Mouse (Mus musculus): ENCODE results near the gene Ryr3. TPM values are rescaled to one million over a fixed set of nuclear protein-coding genes. Genes with fewer than 3 reads are reported as not detected.

Ryr3 gene
- total and polyA plus RNA-seq, 3 experiments, result 0.33 TPM; not detected in 2

DNA sequence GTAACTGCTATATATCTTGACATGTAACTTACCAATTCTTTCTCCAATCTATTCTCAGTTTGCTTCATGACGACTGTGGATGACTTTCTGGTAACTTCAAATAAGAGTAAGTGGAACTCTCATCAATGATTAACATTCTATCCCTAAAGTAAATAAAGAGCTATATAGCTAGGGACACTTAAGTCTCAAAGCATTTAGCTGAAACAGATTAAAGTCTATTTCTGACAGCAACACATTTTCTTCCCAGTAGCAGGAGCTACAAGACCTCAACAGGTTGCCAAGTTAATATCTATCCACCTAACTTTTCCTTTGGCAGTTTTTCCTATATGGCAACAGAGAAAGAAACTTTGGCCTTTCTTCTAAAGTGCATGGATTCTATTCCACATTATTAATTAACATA, 167.1 kb downstream of the Ryr3 start:
- DNase-seq (ENCODE audit: low spot score) (no peak), ATAC-seq (ENCODE audit: extremely low read depth, insufficient number of reproducible peaks, low FRiP score, poor library complexity, severe bottlenecking) (no peak)
- no peak overlapping the region for H3K4me3 ChIP-seq (ENCODE audit: low read depth, low read length)
- H3K36me3 ChIP-seq (replicated peaks), result no peaks in the 10 kb centered on the region
- H3K27me3 ChIP-seq (ENCODE audit: insufficient read depth, low read length), result no peaks in the 10 kb centered on the region
- no peak for TF ChIP-seq GATA1 (IDR thresholded peaks at IDR 0.05; ENCODE audit: borderline replicate concordance, low read length)
- TF ChIP-seq TAL1 (conservative IDR thresholded peaks at IDR 0.05; ENCODE audit: low read depth, low read length), result no peak
- no peak for TF ChIP-seq CTCF (IDR thresholded peaks at IDR 0.05; ENCODE audit: low read depth, low read length)
- no peak for TF ChIP-seq GATA2 (IDR thresholded peaks at IDR 0.05; ENCODE audit: borderline replicate concordance, low read depth, low read length)
- TF ChIP-seq POLR2AphosphoS5 (IDR thresholded peaks at IDR 0.05; ENCODE audit: insufficient replicate concordance, low read depth, low read length), result no peak
- H3K9me3 ChIP-seq (replicated peaks), result peaks cover 10% of the 10 kb centered on the region
- no peaks in the 10 kb centered on the region for H3K4me1 ChIP-seq (ENCODE audit: insufficient read depth, low read depth, low read length)

DNA sequence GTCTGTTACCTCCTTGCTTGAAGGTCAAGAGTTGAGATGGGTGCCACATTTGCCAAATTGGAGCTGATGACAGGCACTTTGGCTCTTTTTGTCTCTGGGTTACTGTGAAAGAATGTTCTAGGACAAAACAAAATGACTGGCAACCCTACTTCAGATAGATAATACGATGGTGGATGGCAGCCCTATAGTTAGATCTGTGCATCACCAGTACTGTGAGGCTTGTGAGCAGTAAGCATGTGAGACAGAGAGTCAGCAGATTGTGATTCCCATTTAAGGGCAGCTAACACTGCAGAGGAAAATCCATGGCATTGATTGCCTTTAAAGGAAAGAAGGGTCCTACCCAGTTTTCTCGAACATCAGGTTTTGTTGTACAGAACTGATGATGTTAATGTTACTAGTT, 180.3 kb downstream of the Ryr3 start:
- no peaks in the 10 kb centered on the region for H3K27me3 ChIP-seq (ENCODE audit: insufficient read depth, low read length)
- no peak for ATAC-seq (ENCODE audit: extremely low read depth, insufficient number of reproducible peaks, low FRiP score, poor library complexity, severe bottlenecking)
- DNase-seq (ENCODE audit: low spot score), result no peak
- H3K36me3 ChIP-seq (replicated peaks), result no peaks in the 10 kb centered on the region
- TF ChIP-seq TAL1 (conservative IDR thresholded peaks at IDR 0.05; ENCODE audit: low read depth, low read length) (no peak), GATA1 (IDR thresholded peaks at IDR 0.05; ENCODE audit: borderline replicate concordance, low read length) (no peak), CTCF (IDR thresholded peaks at IDR 0.05; ENCODE audit: low read depth, low read length) (no peak), GATA2 (IDR thresholded peaks at IDR 0.05; ENCODE audit: borderline replicate concordance, low read depth, low read length) (no peak), POLR2AphosphoS5 (IDR thresholded peaks at IDR 0.05; ENCODE audit: insufficient replicate concordance, low read depth, low read length) (no peak)
- peaks cover 11% of the 10 kb centered on the region for H3K9me3 ChIP-seq (replicated peaks)
- H3K4me3 ChIP-seq (ENCODE audit: low read depth, low read length), result no peak overlapping the region
- H3K4me1 ChIP-seq (ENCODE audit: insufficient read depth, low read depth, low read length), result no peaks in the 10 kb centered on the region

DNA sequence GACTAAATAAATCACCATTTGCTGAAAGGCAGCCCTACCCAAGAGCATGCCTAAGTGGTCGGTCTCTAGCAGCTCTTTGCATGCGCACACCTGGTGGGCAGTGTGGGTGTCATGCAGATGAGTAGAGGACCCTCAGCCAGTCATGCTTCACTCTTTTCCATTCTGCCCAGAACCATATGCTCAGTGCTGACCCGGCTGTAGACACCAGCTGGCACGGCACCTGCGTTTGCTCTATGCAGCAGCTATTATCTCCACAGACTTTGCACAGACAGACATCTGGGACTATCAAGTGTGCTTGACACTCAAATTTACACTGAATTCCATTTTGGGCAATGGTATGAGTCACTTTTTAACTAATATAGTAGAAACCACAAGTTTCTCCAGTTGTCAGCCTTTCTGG, 186.2 kb downstream of the Ryr3 start:
- TF ChIP-seq GATA1 (IDR thresholded peaks at IDR 0.05; ENCODE audit: borderline replicate concordance, low read length), result no peak
- TF ChIP-seq POLR2AphosphoS5 (IDR thresholded peaks at IDR 0.05; ENCODE audit: insufficient replicate concordance, low read depth, low read length), result no peak
- no peak for TF ChIP-seq TAL1 (conservative IDR thresholded peaks at IDR 0.05; ENCODE audit: low read depth, low read length)
- no peak for TF ChIP-seq GATA2 (IDR thresholded peaks at IDR 0.05; ENCODE audit: borderline replicate concordance, low read depth, low read length)
- no peak for TF ChIP-seq CTCF (IDR thresholded peaks at IDR 0.05; ENCODE audit: low read depth, low read length)
- ATAC-seq (ENCODE audit: extremely low read depth, insufficient number of reproducible peaks, low FRiP score, poor library complexity, severe bottlenecking), result no peak
- Histone ChIP-seq H3K4me1 (ENCODE audit: insufficient read depth, low read depth, low read length) (no peaks in the 10 kb centered on the region), H3K27me3 (ENCODE audit: insufficient read depth, low read length) (no peaks in the 10 kb centered on the region), H3K4me3 (ENCODE audit: low read depth, low read length) (no peak overlapping the region), H3K36me3 (replicated peaks) (no peaks in the 10 kb centered on the region), H3K9me3 (replicated peaks) (peaks cover 8% of the 10 kb centered on the region)
- no peak for DNase-seq (ENCODE audit: low spot score)

DNA sequence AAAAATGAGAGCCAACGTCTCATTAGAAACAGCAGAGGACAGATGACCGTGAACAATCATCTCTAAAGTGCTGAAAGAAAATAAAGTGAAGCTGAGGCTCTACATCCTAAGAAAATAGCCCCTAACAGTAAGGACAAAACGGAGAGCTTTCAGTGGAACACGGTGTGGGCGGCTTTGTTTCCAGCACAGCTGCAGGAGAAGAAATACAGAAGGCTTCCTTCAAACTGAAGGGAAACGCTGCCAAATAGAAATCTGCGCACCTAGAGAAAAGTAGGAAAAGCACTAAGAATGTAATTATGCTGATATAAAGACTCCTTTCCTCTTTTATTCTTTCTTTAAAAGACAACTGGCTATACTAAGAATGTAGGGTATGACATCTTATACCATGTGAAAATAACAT, 197.0 kb downstream of the Ryr3 start:
- no peaks in the 10 kb centered on the region for H3K36me3 ChIP-seq (replicated peaks)
- peaks cover 7% of the 10 kb centered on the region for H3K9me3 ChIP-seq (replicated peaks)
- H3K4me3 ChIP-seq (ENCODE audit: low read depth, low read length), result no peak overlapping the region
- ATAC-seq (ENCODE audit: extremely low read depth, insufficient number of reproducible peaks, low FRiP score, poor library complexity, severe bottlenecking) (no peak), DNase-seq (ENCODE audit: low spot score) (no peak)
- no peak for TF ChIP-seq GATA2 (IDR thresholded peaks at IDR 0.05; ENCODE audit: borderline replicate concordance, low read depth, low read length)
- no peak for TF ChIP-seq TAL1 (conservative IDR thresholded peaks at IDR 0.05; ENCODE audit: low read depth, low read length)
- TF ChIP-seq CTCF (IDR thresholded peaks at IDR 0.05; ENCODE audit: low read depth, low read length), result no peak
- TF ChIP-seq POLR2AphosphoS5 (IDR thresholded peaks at IDR 0.05; ENCODE audit: insufficient replicate concordance, low read depth, low read length), result no peak
- TF ChIP-seq GATA1 (IDR thresholded peaks at IDR 0.05; ENCODE audit: borderline replicate concordance, low read length), result no peak
- H3K27me3 ChIP-seq (ENCODE audit: insufficient read depth, low read length), result no peaks in the 10 kb centered on the region
- H3K4me1 ChIP-seq (ENCODE audit: insufficient read depth, low read depth, low read length), result no peaks in the 10 kb centered on the region

DNA sequence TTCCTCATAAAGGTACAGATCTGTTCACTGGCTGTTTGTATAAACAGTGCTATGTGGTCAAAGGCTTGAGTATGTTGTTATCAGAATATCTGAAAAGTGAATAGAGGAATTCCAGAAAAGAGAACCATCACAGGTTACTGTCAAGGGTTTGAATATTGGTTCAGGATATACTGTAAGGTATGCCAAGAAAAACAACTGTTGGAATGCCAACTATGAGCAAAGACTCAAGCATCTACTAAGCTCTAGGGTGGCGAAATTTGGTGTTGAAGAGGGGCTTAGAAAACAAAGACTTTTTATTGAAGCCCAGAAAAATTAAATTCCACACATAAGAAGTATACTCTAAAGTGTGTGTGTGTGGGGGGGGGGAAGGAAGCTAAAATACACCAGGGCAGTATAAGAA, 198.6 kb downstream of the Ryr3 start:
- peaks cover 11% of the 10 kb centered on the region for H3K9me3 ChIP-seq (replicated peaks)
- no peak for TF ChIP-seq GATA1 (IDR thresholded peaks at IDR 0.05; ENCODE audit: borderline replicate concordance, low read length)
- no peak for TF ChIP-seq GATA2 (IDR thresholded peaks at IDR 0.05; ENCODE audit: borderline replicate concordance, low read depth, low read length)
- no peak for TF ChIP-seq CTCF (IDR thresholded peaks at IDR 0.05; ENCODE audit: low read depth, low read length)
- TF ChIP-seq TAL1 (conservative IDR thresholded peaks at IDR 0.05; ENCODE audit: low read depth, low read length), result no peak
- TF ChIP-seq POLR2AphosphoS5 (IDR thresholded peaks at IDR 0.05; ENCODE audit: insufficient replicate concordance, low read depth, low read length), result no peak
- DNase-seq (ENCODE audit: low spot score) (no peak), ATAC-seq (ENCODE audit: extremely low read depth, insufficient number of reproducible peaks, low FRiP score, poor library complexity, severe bottlenecking) (no peak)
- H3K36me3 ChIP-seq (replicated peaks), result no peaks in the 10 kb centered on the region
- no peaks in the 10 kb centered on the region for H3K4me1 ChIP-seq (ENCODE audit: insufficient read depth, low read depth, low read length)
- H3K4me3 ChIP-seq (ENCODE audit: low read depth, low read length), result no peak overlapping the region
- H3K27me3 ChIP-seq (ENCODE audit: insufficient read depth, low read length), result no peaks in the 10 kb centered on the region

DNA sequence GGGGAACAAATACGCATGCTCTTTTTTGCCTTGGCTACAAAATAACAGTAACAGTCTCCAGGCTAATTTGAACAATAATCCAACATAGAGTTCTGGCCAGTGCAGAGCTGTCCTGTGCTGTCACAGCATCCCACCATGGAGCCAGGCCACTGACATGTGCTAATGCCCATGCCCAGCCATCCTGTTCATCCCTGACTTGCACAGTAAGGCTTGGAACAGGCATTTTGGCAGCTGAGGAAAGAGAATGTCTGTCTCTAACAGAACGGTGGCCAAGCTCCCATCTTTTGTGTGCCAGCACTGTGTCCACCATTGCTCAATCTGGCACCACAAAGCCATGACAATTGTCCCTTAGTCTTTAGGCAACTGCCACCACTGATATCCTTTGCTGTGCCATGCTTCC, 200.7 kb downstream of the Ryr3 start:
- TF ChIP-seq GATA1 (IDR thresholded peaks at IDR 0.05; ENCODE audit: borderline replicate concordance, low read length), result no peak
- TF ChIP-seq TAL1 (conservative IDR thresholded peaks at IDR 0.05; ENCODE audit: low read depth, low read length), result no peak
- TF ChIP-seq CTCF (IDR thresholded peaks at IDR 0.05; ENCODE audit: low read depth, low read length), result no peak
- TF ChIP-seq GATA2 (IDR thresholded peaks at IDR 0.05; ENCODE audit: borderline replicate concordance, low read depth, low read length), result no peak
- no peak for TF ChIP-seq POLR2AphosphoS5 (IDR thresholded peaks at IDR 0.05; ENCODE audit: insufficient replicate concordance, low read depth, low read length)
- H3K27me3 ChIP-seq (ENCODE audit: insufficient read depth, low read length), result no peaks in the 10 kb centered on the region
- H3K4me3 ChIP-seq (ENCODE audit: low read depth, low read length), result no peak overlapping the region
- H3K9me3 ChIP-seq (replicated peaks), result peaks cover 20% of the 10 kb centered on the region
- no peak for DNase-seq (ENCODE audit: low spot score)
- no peaks in the 10 kb centered on the region for H3K4me1 ChIP-seq (ENCODE audit: insufficient read depth, low read depth, low read length)
- no peak for ATAC-seq (ENCODE audit: extremely low read depth, insufficient number of reproducible peaks, low FRiP score, poor library complexity, severe bottlenecking)
- no peaks in the 10 kb centered on the region for H3K36me3 ChIP-seq (replicated peaks)

Measured in G1E (cell line).